Mouse (Mus musculus) embryonic fibroblast, embryonic 13.5 days (primary cell): Measurements from ENCODE around the gene Nudt1.

Experiments used
- CTCF ChIP-seq: IDR thresholded peaks from 2 replicates; pipeline ENCODE4 v1.5.1; 2011; ENCODE audit warnings: mild to moderate bottlenecking, control low read depth, low read length, moderate library complexity, borderline replicate concordance; ENCODE audit not compliant: insufficient read depth
- POLR2A ChIP-seq: IDR thresholded peaks from 2 replicates; pipeline ENCODE4 v1.6.1; 2011; ENCODE audit warnings: low read depth, mild to moderate bottlenecking, control low read depth, low read length, moderate library complexity

DNA sequence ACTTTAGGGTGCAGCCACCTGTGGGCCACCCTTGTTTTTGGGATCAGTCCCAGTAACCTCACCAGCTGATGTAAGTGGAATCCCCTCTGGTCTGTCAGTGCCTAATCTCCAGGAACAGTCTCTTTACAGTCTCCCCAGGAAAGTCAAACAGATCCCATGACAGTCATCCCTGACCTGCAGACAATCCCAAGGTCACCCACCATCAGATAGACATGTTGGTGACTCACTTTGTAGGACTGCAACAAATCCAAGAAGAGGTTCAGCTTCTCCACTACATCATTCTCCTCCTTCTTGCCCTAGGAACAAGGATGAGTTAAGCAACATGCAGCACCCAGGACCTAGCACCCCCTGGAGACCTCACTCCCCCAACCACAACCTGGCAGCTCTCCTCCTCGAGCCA, 24.6 kb downstream of the Nudt1 start:
- TF ChIP-seq CTCF, result no peak
- no peak for TF ChIP-seq POLR2A
